Mouse (Mus musculus) NIH3T3 (cell line): ENCODE results near the gene Chchd10.
"Not testable (repeated sequence)": the region's sequence is repeated elsewhere in the genome, so short reads cannot be mapped to it uniquely, and the experiment has no call there.

Experiments
- DNase-seq: peaks from one replicate; pipeline ENCODE4 v3.0.0-alpha.2; 2012; ENCODE audit warnings: low read depth

Chchd10 gene

GRCm38 (mm10) chr10:75932891-75933290 lies at the start of gene Chchd10:
TSS of gene Chchd10 (plus strand) at chr10:75933130.
- DNase-seq, result no peak

GRCm38 (mm10) chr10:75883232-75883552 lies 49.7 kb upstream of the Chchd10 start:
- DNase-seq, result peak; percentile 77

GRCm38 (mm10) chr10:75884742-75885141 lies 48.2 kb upstream of the Chchd10 start:
- no peak for DNase-seq

GRCm38 (mm10) chr10:75887504-75887903 lies 45.4 kb upstream of the Chchd10 start:
- not testable (repeated sequence) for DNase-seq

- no peak for DNase-seq
Observed at GRCm38 (mm10) chr10:75889406-75890153, 43.4 kb upstream of the Chchd10 start.

- no peak for DNase-seq
Observed at GRCm38 (mm10) chr10:75893089-75893750, 39.7 kb upstream of the Chchd10 start, which contains the start of gene Derl3. TSS of gene Derl3 (plus strand) at chr10:75893413.

GRCm38 (mm10) chr10:75894601-75895000 lies 38.3 kb upstream of the Chchd10 start:
- DNase-seq, result no peak

- no peak for DNase-seq
Observed at GRCm38 (mm10) chr10:75895730-75896129, 37.2 kb upstream of the Chchd10 start.

GRCm38 (mm10) chr10:75896208-75896607 lies 36.7 kb upstream of the Chchd10 start:
- DNase-seq, result no peak

GRCm38 (mm10) chr10:75897373-75897772 lies 35.6 kb upstream of the Chchd10 start:
- DNase-seq, result peak; percentile 74

GRCm38 (mm10) chr10:75898039-75898564 lies 34.8 kb upstream of the Chchd10 start:
- DNase-seq, result peak; percentile 42

- DNase-seq, result peak; percentile 92
Observed at GRCm38 (mm10) chr10:75898846-75899245, 34.1 kb upstream of the Chchd10 start.

- no peak for DNase-seq
Observed at GRCm38 (mm10) chr10:75904391-75904790, 28.5 kb upstream of the Chchd10 start.

GRCm38 (mm10) chr10:75906882-75907281 lies 26.0 kb upstream of the Chchd10 start:
- no peak for DNase-seq

- no peak for DNase-seq
Observed at GRCm38 (mm10) chr10:75910698-75911097, 22.2 kb upstream of the Chchd10 start.

- DNase-seq, result no peak
Observed at GRCm38 (mm10) chr10:75913013-75913589, 19.8 kb upstream of the Chchd10 start.

GRCm38 (mm10) chr10:75915557-75915956 lies 17.4 kb upstream of the Chchd10 start:
- DNase-seq, result no peak

GRCm38 (mm10) chr10:75916840-75917239 lies 16.1 kb upstream of the Chchd10 start:
- DNase-seq, result peak; percentile 65

GRCm38 (mm10) chr10:75919026-75919425 lies 13.9 kb upstream of the Chchd10 start:
- no peak for DNase-seq

GRCm38 (mm10) chr10:75921026-75921725 lies 11.8 kb upstream of the Chchd10 start, which contains the start of gene Smarcb1:
TSS of gene Smarcb1 (minus strand) at chr10:75921617.
- DNase-seq, result peak; percentile 99

GRCm38 (mm10) chr10:75921726-75922560 lies 11.0 kb upstream of the Chchd10 start:
- DNase-seq, result peak; percentile 56
